Mouse (Mus musculus) colon, adult 2 months (tissue): ENCODE measurements around the gene BC035044. TPM values are rescaled to one million over a fixed set of nuclear protein-coding genes. Genes with fewer than 3 reads are reported as not detected.

Source experiments
- polyA plus RNA-seq: library from polyadenylated mRNA; depleted of rRNA; stranded (reverse); fragments of >200 nt; gene quantifications from 2 replicates; pipeline ENCODE4 v1.2.3, GENCODE M21; 2012; rRNA removed

Gene BC035044
- polyA plus RNA-seq, result 0.22 and 0.53 TPM in 2 replicates

GRCm38 (mm10) chr6:128890948-128891355, at the start of gene BC035044:
BC035044 (minus strand) TSS chr6:128891126.

GRCm38 (mm10) chr6:128934081-128934480, 43.2 kb upstream of the BC035044 start, which contains the start of gene Clec2g:
Clec2g (plus strand) TSS chr6:128934381.

GRCm38 (mm10) chr6:128887091-128887790, 3.7 kb downstream of the BC035044 start, which contains the start of gene Clec2i:
Clec2i (plus strand) TSS chr6:128887588.

GRCm38 (mm10) chr6:128826132-128826531, 64.8 kb downstream of the BC035044 start, which contains the start of the genes Gm44511 and Klrb1b:
Gm44511 (minus strand) TSS chr6:128826315.
Klrb1b (minus strand) TSS chr6:128826331.

Other genes with a start within 250 kb of the BC035044 start
- gene Clec2h, start 228.7 kb downstream of the BC035044 start, polyA plus RNA-seq, result 47.6 and 59.4 TPM in 2 replicates
- not detected in 2 replicates for gene Klrb1, start 168.1 kb downstream of the BC035044 start, polyA plus RNA-seq
- gene Klrb1c, start 101.9 kb downstream of the BC035044 start, polyA plus RNA-seq, result 0.19 and 0.22 TPM in 2 replicates
- gene Gm44511, start 64.8 kb downstream of the BC035044 start, polyA plus RNA-seq, result 0.45 TPM in 1 of 2 replicates, not detected in the other
- 0.19 and 1.00 TPM in 2 replicates for gene Klrb1b, start 64.8 kb downstream of the BC035044 start, polyA plus RNA-seq
- 0.08 and 0.20 TPM in 2 replicates for gene Clec2i, start 3.5 kb downstream of the BC035044 start, polyA plus RNA-seq
- 0.38 TPM in 1 of 2 replicates, not detected in the other for gene Clec2g, start 43.3 kb upstream of the BC035044 start, polyA plus RNA-seq
- 0.10 and 0.16 TPM in 2 replicates for gene Klrb1f, start 154.8 kb upstream of the BC035044 start, polyA plus RNA-seq
- gene Clec2e, start 209.8 kb upstream of the BC035044 start, polyA plus RNA-seq, result 4.2 and 5.4 TPM in 2 replicates